Mouse (Mus musculus) testis, adult 2 months (tissue): ENCODE results near the gene Srgap2.

Source experiments
- CTCF ChIP-seq: fragments of 200-500 bp; IDR thresholded peaks from 2 replicates; pipeline ENCODE4 v1.5.1; 2012; ENCODE audit warnings: low read depth, mild to moderate bottlenecking, inconsistent platforms, low read length, moderate library complexity; ENCODE audit not compliant: control insufficient read depth, insufficient read depth, insufficient replicate concordance
- POLR2A ChIP-seq: fragments of 200-500 bp; IDR thresholded peaks from 2 replicates; pipeline ENCODE4 v1.6.1; 2012; ENCODE audit warnings: low read depth, mild to moderate bottlenecking, inconsistent platforms, low read length, moderate library complexity; ENCODE audit not compliant: control insufficient read depth

DNA sequence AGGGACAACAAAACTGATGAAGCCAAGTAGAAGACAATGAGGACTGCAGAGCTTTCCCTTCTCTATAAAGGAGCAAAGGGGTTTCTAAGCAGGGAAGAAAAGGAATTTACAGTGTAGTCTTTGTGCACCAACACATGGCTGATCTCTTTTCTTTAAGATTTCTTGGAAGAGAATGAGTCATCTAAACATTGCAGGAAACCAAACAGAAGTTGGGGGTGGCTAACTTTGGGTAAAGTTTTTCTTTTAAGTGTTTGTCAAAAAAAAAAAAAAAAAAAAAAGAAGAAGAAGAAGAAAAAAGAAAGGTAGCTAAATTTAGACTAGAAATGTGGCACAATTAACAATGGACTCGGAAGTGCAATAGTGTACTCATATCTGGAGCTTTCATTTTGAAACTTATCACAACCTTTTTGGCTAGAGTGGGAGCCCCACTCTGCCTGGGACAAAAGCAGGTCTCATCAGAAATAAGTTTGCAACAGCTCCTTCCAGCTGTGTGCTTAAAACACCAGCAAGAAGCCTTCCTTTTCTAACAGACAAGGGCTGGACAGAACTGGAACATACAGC, 148.2 kb downstream of the Srgap2 start:
- TF ChIP-seq POLR2A = no peak
- TF ChIP-seq CTCF = no peak
